Mouse (Mus musculus) brain, embryonic 14.5 days (tissue): Measurements from ENCODE around the gene Gcgr.

Experiments
- CTCF ChIP-seq: fragments of 200-500 bp; IDR thresholded peaks from 2 replicates; pipeline ENCODE4 v1.5.1; 2012; ENCODE audit warnings: inconsistent platforms, mild to moderate bottlenecking, moderate library complexity, borderline replicate concordance; ENCODE audit not compliant: insufficient read depth, insufficient read length; ENCODE audit errors: extremely low read depth
- POLR2A ChIP-seq: fragments of 200-500 bp; IDR thresholded peaks from 2 replicates; pipeline ENCODE4 v1.6.1; 2012; ENCODE audit warnings: mild to moderate bottlenecking, inconsistent platforms, borderline replicate concordance; ENCODE audit not compliant: poor library complexity, insufficient read depth, insufficient read length, severe bottlenecking; ENCODE audit errors: extremely low read depth

DNA sequence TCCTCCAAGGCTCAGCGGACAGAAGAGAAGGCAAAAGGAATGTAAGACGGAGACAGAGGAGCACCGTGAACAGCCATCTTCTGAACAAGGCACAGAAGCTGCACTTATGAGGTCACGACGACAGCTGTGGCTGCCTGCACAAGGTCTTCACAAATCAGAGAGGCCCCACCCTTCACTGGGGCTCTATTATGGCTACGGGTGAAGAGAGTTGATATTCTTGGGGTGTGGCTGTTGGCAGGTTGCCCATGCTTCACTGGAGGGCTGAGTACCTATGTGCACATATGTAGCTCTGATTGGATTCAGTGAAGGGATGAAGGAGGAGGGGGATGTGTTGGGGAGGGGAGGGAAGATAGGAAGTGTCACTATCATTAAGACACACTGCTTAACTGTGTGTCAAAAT lies 11.9 kb upstream of the Gcgr start:
- no peak for TF ChIP-seq CTCF
- TF ChIP-seq POLR2A, result no peak
